ENCODE assay signal across 8 mouse cellular contexts in genomic region chr9:120539662-120540251, GRCm38 (mm10). TPM values are rescaled to one million over a fixed set of nuclear protein-coding genes. Genes with fewer than 3 reads are reported as not detected.
DNase-seq lines count a peak whose midpoint lies in the region; ATAC-seq and TF ChIP-seq lines count a peak whose summit lies in the region.

TSS of gene Entpd3 (plus strand) at chr9:120539818.

- no peaks in the 10 kb centered on the region for H3K36me3 ChIP-seq in lung, embryonic 15.5 days

- no peak for TF ChIP-seq CTCF in cerebellum, adult 2 months (IDR thresholded peaks at IDR 0.05; ENCODE audit: borderline replicate concordance, insufficient read depth, low read depth, low read length)

- WGBS in cerebellum, adult 2 months, result 1% methylated on average over 31 of the region's 31 CpGs
- under 1% methylated on average over 31 of the region's 31 CpGs for WGBS in lung, embryonic 15.5 days

- no peaks in the 10 kb centered on the region for H3K4me1 ChIP-seq in cerebellum, adult 2 months (ENCODE audit: control insufficient read depth, insufficient read depth, low read length)
- H3K4me1 ChIP-seq in lung, embryonic 15.5 days, result peaks cover 15% of the 10 kb centered on the region

- peak within 1 kb of the TSS; percentile 36 for H3K4me3 ChIP-seq in cerebellum, adult 2 months (replicated peaks; ENCODE audit: insufficient read depth, low read depth, low read length)
- H3K4me3 ChIP-seq in lung, embryonic 15.5 days, result peak within 1 kb of the TSS; percentile 45

- no peaks in the 10 kb centered on the region for H3K9me3 ChIP-seq in lung, embryonic 15.5 days

- no peak for TF ChIP-seq POLR2A in cerebellum, adult 2 months (IDR thresholded peaks at IDR 0.05; ENCODE audit: borderline replicate concordance, insufficient read depth, low read length)

- peaks cover 2% of the 10 kb centered on the region; the same call in 1 of the 2 replicates for H3K27me3 ChIP-seq in cerebellum, adult 2 months (ENCODE audit: control insufficient read depth, insufficient read depth, low read length)
- peaks cover 15% of the 10 kb centered on the region for H3K27me3 ChIP-seq in lung, embryonic 15.5 days

- no peak within 1 kb of the TSS for H3K27ac ChIP-seq in cerebellum, adult 2 months (ENCODE audit: insufficient read depth, low read length)
- H3K27ac ChIP-seq in lung, embryonic 15.5 days, result peak within 1 kb of the TSS; percentile 76

- H3K9ac ChIP-seq in lung, embryonic 15.5 days, result peak within 1 kb of the TSS; percentile 40; the same call in 1 of the 2 replicates

- H3K4me2 ChIP-seq in lung, embryonic 15.5 days, result peak within 1 kb of the TSS; percentile 86

- peak; percentile 10 for DNase-seq in ovary, postnatal 36 days (ENCODE audit: low spot score)
- no peak for DNase-seq in ovary, adult 18-20 months (ENCODE audit: low spot score)
- peak; percentile 18 to 37 for DNase-seq in cerebellum, adult 2 months
- DNase-seq in kidney, postnatal 14 days, result peak; percentile 20
- peak; percentile 32 to 44 for DNase-seq in right cerebral cortex, adult 2 months (ENCODE audit: low spot score in 2 of 2)
- DNase-seq in spleen, postnatal 4 days (ENCODE audit: low spot score in 2 of 2), result no peak

- ATAC-seq in granulocyte monocyte progenitor cell, adult 5-6 weeks (replicated peaks; ENCODE audit: poor library complexity, severe bottlenecking), result peak; percentile 31
- no peak for ATAC-seq in lung, embryonic 15.5 days (ENCODE audit: borderline replicate concordance, extremely low read depth, low FRiP score, low TSS enrichment)

RNA-seq across cellular contexts. Expression of gene Entpd3, which starts in this region (rescaled TPM):
- 10.9 and 13.9 TPM in 2 replicates for polyA plus RNA-seq in cerebellum, adult 2 months (2012; rRNA removed)
- not detected in 2 replicates for total RNA-seq in granulocyte monocyte progenitor cell, adult 5-6 weeks (2014; fragmentation: Nextera tagmentation)
- total RNA-seq in granulocyte monocyte progenitor cell, adult 5-6 weeks (2017), result not detected in 2 replicates
- 10.3 and 10.6 TPM in 2 replicates for polyA plus RNA-seq in lung, embryonic 15.5 days (2015; fragmentation: Nextera tagmentation; extraction: Ambion mirVana)

Comparison
In these comparisons a context has a peak if more than half of its experiments do, and no peak if none do; other contexts are left out.
1. DNase-seq: peak in ovary, postnatal 36 days (single experiment), cerebellum, adult 2 months (2 of 2), kidney, postnatal 14 days (single experiment) and right cerebral cortex, adult 2 months (2 of 2); none in ovary, adult 18-20 months (single experiment) and spleen, postnatal 4 days (0 of 2).
2. Peak in ATAC-seq in granulocyte monocyte progenitor cell, adult 5-6 weeks; RNA of the gene not detected or under 1 TPM.